Mouse (Mus musculus) liver, postnatal 0 days (tissue): ENCODE measurements around the gene Prr14l. TPM values are rescaled to one million over a fixed set of nuclear protein-coding genes. Genes with fewer than 3 reads are reported as not detected.

ENCODE experiments used
- ATAC-seq: fragments of 200-750 bp; cut with Nextera tagmentation; 2 replicates; pipeline ENCODE4 v1.8.0; 2017; ENCODE audit warnings: mild to moderate bottlenecking, moderate library complexity
- DNase-seq: peaks from one replicate; pipeline ENCODE4 v3.0.0-alpha.2; 2016
- H3K27ac ChIP-seq: fragments of 300-500 bp; sonication (generic); 2 replicates; pipeline ENCODE4 v1.5.1; 2014; ENCODE audit warnings: antibody characterized with exemption, moderate library complexity, mild to moderate bottlenecking, low read depth
- H3K27me3 ChIP-seq: fragments of 300-500 bp; sonication (generic); 2 replicates; pipeline ENCODE4 v1.6.1; 2014; ENCODE audit warnings: low read length, control low read depth, mixed read lengths; ENCODE audit not compliant: insufficient read depth
- H3K36me3 ChIP-seq: fragments of 300-500 bp; sonication (generic); replicated peaks from 2 replicates; pipeline ENCODE4 v1.6.1; 2014; ENCODE audit warnings: mild to moderate bottlenecking, control low read depth, low read length, moderate library complexity, mixed read lengths; ENCODE audit not compliant: insufficient read depth
- H3K4me1 ChIP-seq: fragments of 300-500 bp; sonication (generic); 2 replicates; pipeline ENCODE4 v1.6.1; 2014; ENCODE audit warnings: antibody characterized with exemption, mild to moderate bottlenecking, control low read depth; ENCODE audit not compliant: insufficient read depth
- H3K4me2 ChIP-seq: fragments of 300-500 bp; sonication (generic); 2 replicates; pipeline ENCODE4 v1.6.1; 2014; ENCODE audit warnings: low read depth, mild to moderate bottlenecking, low read length, moderate library complexity, mixed read lengths
- H3K4me3 ChIP-seq: fragments of 300-500 bp; sonication (generic); 2 replicates; pipeline ENCODE4 v1.5.1; 2014; ENCODE audit warnings: low read depth, low read length
- H3K9ac ChIP-seq: fragments of 300-500 bp; sonication (generic); replicated peaks from 2 replicates; pipeline ENCODE4 v1.6.1; 2014; ENCODE audit warnings: mild to moderate bottlenecking, moderate library complexity
- H3K9me3 ChIP-seq: fragments of 300-500 bp; sonication (generic); 2 replicates; pipeline ENCODE4 v1.6.1; 2016; ENCODE audit warnings: mild to moderate bottlenecking, control low read depth, low read length, mixed read lengths
- CTCF ChIP-seq: sonication (generic); IDR thresholded peaks from 2 replicates; pipeline ENCODE4 v1.5.1; 2016; ENCODE audit warnings: antibody characterized with exemption, low read depth
- EP300 ChIP-seq: IDR thresholded peaks from 2 replicates; pipeline ENCODE4 v1.6.1; 2016; ENCODE audit warnings: antibody characterized with exemption, low read depth, mild to moderate bottlenecking
- WGBS: fragments of 180-500 bp; shearing (Covaris S2); extraction: QIAGEN DNeasy Blood & Tissue Kit; methylation state at CpG from one replicate; pipeline ENCODE4 v1.1.7; 2014; ENCODE audit not compliant: insufficient replicate concordance; 5-methylcytosine and 5-hydroxymethylcytosine counted together
- polyA plus RNA-seq: library from polyadenylated mRNA; unstranded; fragments of >200 nt; fragmentation: Nextera tagmentation; extraction: Ambion mirVana; gene quantifications from 2 replicates; pipeline ENCODE4 v1.2.1, GENCODE M21; 2015

Gene Prr14l
- 5.6 and 7.4 TPM in 2 replicates for polyA plus RNA-seq

- peak; percentile 99 for ATAC-seq
- Histone ChIP-seq H3K4me3 (peak within 1 kb of the TSS; percentile 90), H3K27ac (peak within 1 kb of the TSS; percentile 86), H3K36me3 (0 out of 2 replicates have a peak, but pooled peaks cover 4% of the 10 kb centered on the region), H3K4me2 (peak within 1 kb of the TSS; percentile 86), H3K9ac (peak within 1 kb of the TSS; percentile 99), H3K27me3 (no peaks in the 10 kb centered on the region), H3K4me1 (peaks cover 34% of the 10 kb centered on the region), H3K9me3 (no peaks in the 10 kb centered on the region)
- DNase-seq = peak; percentile 99
- TF ChIP-seq CTCF (no peak), EP300 (peak; percentile 72)
- WGBS = under 1% methylated on average over 49 of the region's 51 CpGs
Measured at GRCm38 (mm10) chr5:32853731-32854507, at the start of gene Prr14l. Gene Prr14l (minus strand): TSS chr5:32854256.

- 68% methylated on average over 3 of the region's 3 CpGs for WGBS
Measured at GRCm38 (mm10) chr5:32886739-32887138, 32.7 kb upstream of the Prr14l start.

DNA sequence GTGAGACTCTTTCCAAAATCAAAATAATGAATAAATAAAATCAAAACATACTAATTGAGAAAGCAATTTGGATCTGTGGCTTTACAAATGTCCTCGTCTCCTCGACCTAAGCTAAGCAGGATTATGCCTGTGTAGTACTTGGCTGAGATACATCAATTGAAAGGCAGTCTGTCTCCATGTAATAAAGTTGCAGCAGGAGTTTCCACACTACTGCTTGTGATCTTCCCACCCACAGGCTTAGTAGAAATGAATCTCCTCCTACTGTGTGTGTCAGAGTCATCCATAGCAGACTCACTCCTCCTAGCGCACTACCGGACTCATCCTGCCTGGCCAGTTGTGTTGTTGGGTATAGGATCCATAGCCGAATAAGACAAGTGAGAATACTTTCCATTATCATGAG, 18.3 kb upstream of the Prr14l start:
- no peak overlapping the region for H3K4me3 ChIP-seq
- H3K9me3 ChIP-seq = no peaks in the 10 kb centered on the region
- no peak for DNase-seq
- H3K9ac ChIP-seq = no peak overlapping the region
- ATAC-seq = no peak
- H3K4me2 ChIP-seq = no peak overlapping the region
- no peaks in the 10 kb centered on the region for H3K27me3 ChIP-seq
- H3K4me1 ChIP-seq = no peaks in the 10 kb centered on the region
- peaks cover 15% of the 10 kb centered on the region for H3K36me3 ChIP-seq
- TF ChIP-seq CTCF = no peak
- TF ChIP-seq EP300 = no peak
- H3K27ac ChIP-seq = no peak overlapping the region
- whole genome bisulfite sequencing = 93% methylated on average over 5 of the region's 5 CpGs

More at GRCm38 (mm10) chr5:32886739-32887138, 32.7 kb upstream of the Prr14l start:
- no peak for DNase-seq
- Histone ChIP-seq H3K9ac (no peak overlapping the region), H3K4me3 (no peak overlapping the region), H3K27ac (no peak overlapping the region), H3K4me1 (no peaks in the 10 kb centered on the region), H3K4me2 (no peak overlapping the region), H3K9me3 (no peaks in the 10 kb centered on the region), H3K36me3 (peaks cover 36% of the 10 kb centered on the region), H3K27me3 (no peaks in the 10 kb centered on the region)
- TF ChIP-seq CTCF = no peak
- no peak for TF ChIP-seq EP300
- ATAC-seq = no peak

- WGBS = 88% methylated on average over 5 of the region's 5 CpGs
- DNase-seq (no peak), ATAC-seq (no peak)
- Histone ChIP-seq H3K9ac (no peak overlapping the region), H3K27ac (no peak overlapping the region), H3K27me3 (no peaks in the 10 kb centered on the region), H3K4me2 (no peak overlapping the region), H3K36me3 (peaks cover 6% of the 10 kb centered on the region; the same call in 1 of the 2 replicates), H3K4me1 (peaks cover 3% of the 10 kb centered on the region), H3K4me3 (no peak overlapping the region), H3K9me3 (no peaks in the 10 kb centered on the region)
- TF ChIP-seq CTCF = no peak
- TF ChIP-seq EP300 = no peak
Measured at GRCm38 (mm10) chr5:32869389-32870024, 15.5 kb upstream of the Prr14l start.

GRCm38 (mm10) chr5:32863253-32864228, 9.5 kb upstream of the Prr14l start, which contains the start of gene Depdc5:
Gene Depdc5 (plus strand): TSS chr5:32863701.
- Histone ChIP-seq H3K27me3 (no peaks in the 10 kb centered on the region), H3K9ac (peak within 1 kb of the TSS; percentile 76), H3K4me2 (peak within 1 kb of the TSS; percentile 93), H3K27ac (peak within 1 kb of the TSS; percentile 79), H3K4me3 (peak within 1 kb of the TSS; percentile 80), H3K36me3 (no peaks in the 10 kb centered on the region; the same call in 1 of the 2 replicates), H3K9me3 (no peaks in the 10 kb centered on the region), H3K4me1 (peaks cover 12% of the 10 kb centered on the region)
- peak; percentile 99 for ATAC-seq
- under 1% methylated on average over 62 of the region's 64 CpGs for WGBS
- peak; percentile 99 for DNase-seq
- TF ChIP-seq CTCF = no peak
- TF ChIP-seq EP300 = 0 out of 2 replicates have a peak, but pooled peaks have one; percentile 44
